Mouse (Mus musculus): ENCODE data around the gene Sbno1.

Gene Sbno1

DNA sequence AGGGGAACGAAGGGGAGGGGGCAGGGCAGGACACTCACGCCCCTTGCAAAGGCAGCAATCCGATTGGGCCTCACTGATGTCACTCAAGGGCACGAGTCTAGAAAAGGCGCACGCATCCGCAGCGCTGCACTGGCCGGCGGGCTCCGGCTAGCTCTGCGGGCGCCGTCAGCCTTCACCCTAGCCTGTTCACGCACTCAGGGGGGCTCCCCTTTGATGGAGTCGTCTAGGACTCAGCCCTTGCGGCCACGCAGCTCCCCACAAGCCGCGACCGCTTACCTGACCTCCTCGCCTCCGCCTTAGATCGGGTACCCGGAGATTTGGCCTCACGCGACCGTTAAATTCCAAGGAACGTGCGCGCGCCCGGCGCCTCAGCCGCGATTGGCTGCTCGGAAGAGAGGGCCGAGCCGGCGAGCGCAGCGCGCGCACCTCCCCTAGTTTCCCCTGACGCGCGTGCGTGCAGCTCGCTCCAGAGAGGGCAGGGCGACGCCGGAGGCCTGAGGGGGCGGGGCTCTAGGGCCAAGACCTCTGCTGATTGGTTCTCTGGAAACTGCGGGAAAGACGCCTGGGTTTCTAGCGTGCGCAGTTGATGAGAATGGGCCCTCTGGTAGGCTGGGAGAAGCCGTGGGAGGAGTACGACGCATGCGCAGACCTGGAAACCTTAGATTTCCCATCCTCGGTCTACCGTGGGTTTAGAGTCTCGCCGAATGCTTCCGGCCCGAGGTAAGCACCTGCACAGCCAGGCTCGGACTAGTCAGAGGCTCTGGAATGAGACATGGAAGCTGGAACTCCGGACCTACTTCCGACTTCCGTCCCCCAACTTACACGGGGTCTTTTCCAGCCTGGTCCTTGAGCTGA is 98.1 kb downstream of the Sbno1 start, which contains the start of the genes Mphosph9 and 2810006K23Rik:
Mphosph9 (minus strand) TSS at position 463 of the 855 bp plus-strand sequence.
2810006K23Rik (plus strand) TSS at position 580 of the 855 bp plus-strand sequence.
- under 1% methylated on average over 72 of the region's 72 CpGs for WGBS

DNA sequence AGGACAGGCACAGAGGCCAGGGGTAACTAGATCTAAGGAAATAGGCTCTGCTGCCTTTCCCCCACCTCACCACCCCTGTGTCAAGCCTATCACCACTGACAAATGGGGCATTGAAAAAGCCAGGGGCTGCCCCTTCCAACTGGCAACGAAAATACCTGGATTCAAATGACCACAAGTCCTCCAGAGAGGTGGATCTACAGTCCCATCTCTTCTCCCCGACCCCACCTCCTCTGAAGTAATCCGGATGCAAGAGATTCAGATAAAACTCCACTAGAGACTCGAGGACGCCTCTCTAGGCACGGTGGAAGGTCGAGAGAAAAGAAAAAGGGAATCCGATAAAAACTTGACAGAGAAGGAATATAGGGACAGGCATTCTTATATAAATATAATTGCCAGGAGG is 99.0 kb downstream of the Sbno1 start:
- 2% methylated on average over 8 of the region's 8 CpGs for WGBS
